Comparison of ENCODE assay signal across 9 mouse cellular contexts in genomic region chr16:30826128-30826527, GRCm38 (mm10).
DNase-seq lines count a peak whose midpoint lies in the region; ATAC-seq lines count a peak whose summit lies in the region.
"Had no signal": no experiment of that assay in that cellular context is flagged by ENCODE, and none has a peak within 500 bp of the region (broad histone marks: within the 10 kb centered on the region; RNA-seq: fewer than 3 reads in every experiment).

No protein-coding gene starts in this region.

- peak; percentile 40 to 51 for DNase-seq in adrenal gland, postnatal 36 days
- DNase-seq in heart, embryonic 10.5 days (ENCODE audit: low spot score), result no peak
- DNase-seq in left cerebral cortex, adult 9 months (ENCODE audit: low spot score in 2 of 2), result peak; percentile 11 to 44
- no peak for DNase-seq in embryo, embryonic 10 days (ENCODE audit: low spot score)
- no peak for DNase-seq in hindbrain, embryonic 10.5 days (ENCODE audit: low spot score)

- no peak overlapping the region for H3K4me3 ChIP-seq in forebrain, embryonic 13.5 days
- H3K4me3 ChIP-seq in forebrain, embryonic 12.5 days (replicated peaks), result no peak overlapping the region
- no peak overlapping the region for H3K4me3 ChIP-seq in heart, embryonic 10.5 days
- no peak overlapping the region for H3K4me3 ChIP-seq in hindbrain, embryonic 16.5 days (ENCODE audit: low read length)
- H3K4me3 ChIP-seq in hindbrain, embryonic 10.5 days, result no peak overlapping the region
- H3K4me3 ChIP-seq: embryonic facial prominence, embryonic 12.5 days had no signal

- no peaks in the 10 kb centered on the region for H3K9me3 ChIP-seq in forebrain, embryonic 13.5 days (replicated peaks)
- no peaks in the 10 kb centered on the region for H3K9me3 ChIP-seq in forebrain, embryonic 12.5 days
- no peaks in the 10 kb centered on the region for H3K9me3 ChIP-seq in heart, embryonic 10.5 days
- H3K9me3 ChIP-seq in hindbrain, embryonic 16.5 days (ENCODE audit: control insufficient read depth, low read length), result no peaks in the 10 kb centered on the region
- H3K9me3 ChIP-seq in hindbrain, embryonic 10.5 days, result no peaks in the 10 kb centered on the region
- H3K9me3 ChIP-seq: embryonic facial prominence, embryonic 12.5 days had no signal

- no peak overlapping the region for H3K9ac ChIP-seq in forebrain, embryonic 13.5 days
- H3K9ac ChIP-seq in forebrain, embryonic 12.5 days, result no peak overlapping the region
- no peak overlapping the region for H3K9ac ChIP-seq in hindbrain, embryonic 16.5 days (ENCODE audit: low read depth, low read length)
- H3K9ac ChIP-seq: embryonic facial prominence, embryonic 12.5 days had no signal

- no peak overlapping the region for H3K4me2 ChIP-seq in forebrain, embryonic 13.5 days
- H3K4me2 ChIP-seq in forebrain, embryonic 12.5 days, result no peak overlapping the region
- H3K4me2 ChIP-seq in hindbrain, embryonic 16.5 days (ENCODE audit: low read length), result no peak overlapping the region
- H3K4me2 ChIP-seq: embryonic facial prominence, embryonic 12.5 days had no signal

- H3K27me3 ChIP-seq in forebrain, embryonic 13.5 days, result no peaks in the 10 kb centered on the region
- 0 out of 2 replicates have a peak, but pooled peaks cover 4% of the 10 kb centered on the region for H3K27me3 ChIP-seq in forebrain, embryonic 12.5 days
- H3K27me3 ChIP-seq in heart, embryonic 10.5 days (ENCODE audit: insufficient read depth, poor library complexity, severe bottlenecking), result no peaks in the 10 kb centered on the region
- no peaks in the 10 kb centered on the region for H3K27me3 ChIP-seq in hindbrain, embryonic 16.5 days (replicated peaks; ENCODE audit: control insufficient read depth, insufficient read depth, low read length)
- no peaks in the 10 kb centered on the region for H3K27me3 ChIP-seq in hindbrain, embryonic 10.5 days (ENCODE audit: insufficient read depth, poor library complexity, severe bottlenecking)
- H3K27me3 ChIP-seq: embryonic facial prominence, embryonic 12.5 days had no signal

- no peaks in the 10 kb centered on the region for H3K36me3 ChIP-seq in forebrain, embryonic 13.5 days (ENCODE audit: poor library complexity, severe bottlenecking)
- H3K36me3 ChIP-seq in forebrain, embryonic 12.5 days (replicated peaks), result no peaks in the 10 kb centered on the region
- no peaks in the 10 kb centered on the region for H3K36me3 ChIP-seq in heart, embryonic 10.5 days
- no peaks in the 10 kb centered on the region for H3K36me3 ChIP-seq in hindbrain, embryonic 16.5 days (ENCODE audit: control insufficient read depth, insufficient read depth, low read length)
- no peaks in the 10 kb centered on the region for H3K36me3 ChIP-seq in hindbrain, embryonic 10.5 days
- H3K36me3 ChIP-seq: embryonic facial prominence, embryonic 12.5 days had no signal

- 65% methylated on average over 3 of the region's 3 CpGs for WGBS in forebrain, embryonic 13.5 days
- 80% methylated on average over 3 of the region's 3 CpGs for WGBS in forebrain, embryonic 12.5 days
- WGBS in heart, embryonic 10.5 days, result 55% methylated on average over 3 of the region's 3 CpGs
- WGBS in hindbrain, embryonic 16.5 days, result 64% methylated on average over 3 of the region's 3 CpGs
- WGBS in hindbrain, embryonic 10.5 days, result 74% methylated on average over 3 of the region's 3 CpGs

- H3K4me1 ChIP-seq in forebrain, embryonic 13.5 days, result peaks cover 11% of the 10 kb centered on the region
- H3K4me1 ChIP-seq in forebrain, embryonic 12.5 days, result peaks cover 9% of the 10 kb centered on the region
- H3K4me1 ChIP-seq in heart, embryonic 10.5 days, result peaks cover 36% of the 10 kb centered on the region
- H3K4me1 ChIP-seq in hindbrain, embryonic 16.5 days (ENCODE audit: control insufficient read depth, insufficient read depth, low read depth, low read length), result peaks cover 12% of the 10 kb centered on the region
- peaks cover 14% of the 10 kb centered on the region for H3K4me1 ChIP-seq in hindbrain, embryonic 10.5 days (replicated peaks)

- H3K27ac ChIP-seq in forebrain, embryonic 13.5 days, result peak overlapping the region; percentile 36; the same call in 1 of the 2 replicates
- no peak overlapping the region for H3K27ac ChIP-seq in forebrain, embryonic 12.5 days
- 0 out of 2 replicates have a peak overlapping the region, but pooled peaks have one; percentile 18 for H3K27ac ChIP-seq in heart, embryonic 10.5 days
- H3K27ac ChIP-seq in hindbrain, embryonic 16.5 days (ENCODE audit: low read depth, low read length), result no peak overlapping the region
- H3K27ac ChIP-seq in hindbrain, embryonic 10.5 days, result no peak overlapping the region
- H3K27ac ChIP-seq: embryonic facial prominence, embryonic 12.5 days had no signal

- ATAC-seq in forebrain, embryonic 13.5 days, result peak; percentile 68; the same call in 1 of the 2 replicates
- ATAC-seq in forebrain, embryonic 12.5 days (ENCODE audit: low FRiP score), result no peak
- ATAC-seq in hindbrain, embryonic 16.5 days, result no peak

Comparison
In these comparisons a context has a peak if more than half of its experiments do, and no peak if none do; other contexts are left out.
1. H3K27ac ChIP-seq: peak in forebrain, embryonic 13.5 days (single experiment) and heart, embryonic 10.5 days (single experiment); none in forebrain, embryonic 12.5 days (single experiment), hindbrain, embryonic 16.5 days (single experiment) and hindbrain, embryonic 10.5 days (single experiment).
2. DNase-seq: peak in adrenal gland, postnatal 36 days (2 of 2) and left cerebral cortex, adult 9 months (2 of 2); none in heart, embryonic 10.5 days (single experiment), embryo, embryonic 10 days (single experiment) and hindbrain, embryonic 10.5 days (single experiment).